Mouse (Mus musculus) stomach, postnatal 0 days (tissue): Measurements from ENCODE around the gene Bud13. TPM values are rescaled to one million over a fixed set of nuclear protein-coding genes. Genes with fewer than 3 reads are reported as not detected.
A peak's percentile ranks its signal among the peaks of the same experiment; 100 is the strongest.

ENCODE experiments used
- ATAC-seq: fragments of 200-750 bp; cut with Nextera tagmentation; 2 replicates; pipeline ENCODE4 v1.8.0; 2017; ENCODE audit not compliant: low FRiP score, low TSS enrichment
- DNase-seq: peaks from one replicate; pipeline ENCODE4 v3.0.0-alpha.2; 2016; ENCODE audit warnings: low spot score
- H3K27ac ChIP-seq: fragments of 300-500 bp; sonication (generic); replicated peaks from 2 replicates; pipeline ENCODE4 v1.5.1; 2014; ENCODE audit warnings: mild to moderate bottlenecking, control low read depth
- H3K27me3 ChIP-seq: fragments of 300-500 bp; sonication (generic); 2 replicates; pipeline ENCODE4 v1.6.1; 2014; ENCODE audit warnings: low read length; ENCODE audit not compliant: control insufficient read depth, insufficient read depth
- H3K36me3 ChIP-seq: fragments of 300-500 bp; sonication (generic); 2 replicates; pipeline ENCODE4 v1.6.1; 2014; ENCODE audit warnings: low read length, mixed read lengths; ENCODE audit not compliant: control insufficient read depth, insufficient read depth
- H3K4me1 ChIP-seq: fragments of 300-500 bp; sonication (generic); replicated peaks from 2 replicates; pipeline ENCODE4 v1.6.1; 2014; ENCODE audit warnings: antibody characterized with exemption; ENCODE audit not compliant: control insufficient read depth, insufficient read depth
- H3K4me2 ChIP-seq: fragments of 300-500 bp; sonication (generic); replicated peaks from 2 replicates; pipeline ENCODE4 v1.6.1; 2014; ENCODE audit warnings: low read depth, mild to moderate bottlenecking, control low read depth, moderate library complexity
- H3K4me3 ChIP-seq: fragments of 300-500 bp; sonication (generic); 2 replicates; pipeline ENCODE4 v1.5.1; 2014; ENCODE audit warnings: low read depth, low read length, control low read depth
- H3K9ac ChIP-seq: fragments of 300-500 bp; sonication (generic); 2 replicates; pipeline ENCODE4 v1.6.1; 2014; ENCODE audit warnings: mild to moderate bottlenecking, low read length, control low read depth, mixed read lengths
- H3K9me3 ChIP-seq: fragments of 300-500 bp; sonication (generic); 2 replicates; pipeline ENCODE4 v1.6.1; 2016; ENCODE audit warnings: low read length; ENCODE audit not compliant: control insufficient read depth
- CTCF ChIP-seq: IDR thresholded peaks from 2 replicates; pipeline ENCODE4 v1.5.1; 2016; ENCODE audit warnings: antibody characterized with exemption, low read depth, mild to moderate bottlenecking, moderate library complexity
- EP300 ChIP-seq: optimal IDR thresholded peaks from 2 replicates; pipeline ENCODE3; 2016; ENCODE audit warnings: antibody characterized with exemption
- WGBS: fragments of 180-500 bp; shearing (Covaris S2); extraction: QIAGEN DNeasy Blood & Tissue Kit; methylation state at CpG from one replicate; pipeline ENCODE4 v1.1.7; 2014; 5-methylcytosine and 5-hydroxymethylcytosine counted together
- polyA plus RNA-seq: library from polyadenylated mRNA; unstranded; fragments of >200 nt; fragmentation: Nextera tagmentation; extraction: Ambion mirVana; gene quantifications from 2 replicates; pipeline ENCODE4 v1.2.1, GENCODE M21; 2015

Bud13 gene
- polyA plus RNA-seq, 1 experiment from 2014 or later, result 7.6 TPM

DNA sequence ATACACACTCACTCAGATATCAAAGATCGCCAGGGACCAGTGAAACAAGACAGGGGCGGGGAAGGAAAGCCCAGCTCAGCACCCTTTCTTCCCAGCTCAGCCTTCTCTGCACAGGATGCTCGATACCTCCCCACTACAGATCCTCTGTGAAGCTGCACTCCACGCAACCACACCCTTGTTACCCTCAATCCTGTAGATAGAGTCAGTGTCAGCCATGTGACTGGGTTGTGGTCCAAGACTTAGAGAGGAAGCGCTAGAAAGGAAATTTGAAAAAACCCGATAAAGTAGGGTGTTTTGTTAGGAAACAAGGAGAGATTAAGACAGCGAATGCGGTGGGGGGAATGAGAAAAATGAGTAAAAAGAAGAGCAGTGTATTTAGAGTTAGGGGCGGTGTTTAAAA is 10.7 kb upstream of the Bud13 start:
- Histone ChIP-seq H3K9me3 (no peaks in the 10 kb centered on the region), H3K27ac (no peak overlapping the region), H3K4me2 (no peak overlapping the region), H3K36me3 (peaks cover 6% of the 10 kb centered on the region), H3K4me3 (no peak overlapping the region), H3K27me3 (no peaks in the 10 kb centered on the region), H3K4me1 (no peaks in the 10 kb centered on the region; the same call in 1 of the 2 replicates), H3K9ac (no peak overlapping the region)
- WGBS, result 76% methylated on average over 9 of the region's 9 CpGs
- TF ChIP-seq EP300, result no peak
- no peak for TF ChIP-seq CTCF
- ATAC-seq, result no peak
- no peak for DNase-seq

DNA sequence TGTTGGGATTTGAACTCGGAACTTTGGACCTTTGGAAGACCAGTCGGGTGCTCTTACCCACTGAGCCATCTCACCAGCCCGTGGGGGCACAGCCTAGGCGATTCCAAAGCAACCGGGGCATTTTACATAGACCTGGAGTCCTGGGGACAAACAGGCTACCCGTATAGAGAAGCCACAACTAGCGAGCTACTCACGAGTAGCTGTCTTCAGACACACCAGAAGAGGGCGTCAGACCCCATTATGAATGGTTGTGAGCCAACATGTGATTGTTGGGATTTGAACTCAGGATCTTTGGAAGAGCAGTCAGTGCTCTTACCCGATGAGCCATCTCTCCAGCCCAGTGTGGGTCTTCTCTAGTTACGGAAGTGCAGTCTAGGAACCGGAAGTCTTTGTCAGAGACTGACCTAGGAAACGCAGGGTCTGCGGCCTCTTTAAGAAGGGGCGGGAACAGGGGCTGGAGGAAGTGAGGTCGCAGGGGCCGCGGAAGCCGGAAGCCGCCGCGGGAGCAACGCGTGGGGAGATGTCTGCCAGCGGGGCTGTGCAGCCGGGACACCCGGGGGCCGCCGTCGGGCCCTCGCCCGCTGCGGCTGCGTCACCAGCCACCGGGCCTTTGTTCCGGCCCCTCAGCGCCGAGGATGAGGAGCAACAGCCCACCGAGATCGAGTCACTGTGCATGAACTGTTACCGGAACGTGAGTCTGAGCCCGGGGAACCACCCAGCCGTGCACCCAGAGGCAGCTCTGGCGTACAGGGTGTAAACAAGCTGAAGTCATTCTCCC is 9.9 kb upstream of the Bud13 start, which contains the start of gene Zpr1:
Zpr1 (plus strand) TSS at position 388 of the 778 bp plus-strand sequence.
- Histone ChIP-seq H3K9me3 (no peaks in the 10 kb centered on the region), H3K4me3 (peak within 1 kb of the TSS; percentile 67), H3K4me1 (no peaks in the 10 kb centered on the region; the same call in 1 of the 2 replicates), H3K27me3 (no peaks in the 10 kb centered on the region), H3K27ac (peak within 1 kb of the TSS; percentile 77), H3K4me2 (peak within 1 kb of the TSS; percentile 77), H3K9ac (peak within 1 kb of the TSS; percentile 76), H3K36me3 (peaks cover 12% of the 10 kb centered on the region)
- DNase-seq (peak; percentile 92), ATAC-seq (peak; percentile 95)
- 5% methylated on average over 43 of the region's 45 CpGs for WGBS
- TF ChIP-seq EP300 (no peak), CTCF (peak; percentile 62)

DNA sequence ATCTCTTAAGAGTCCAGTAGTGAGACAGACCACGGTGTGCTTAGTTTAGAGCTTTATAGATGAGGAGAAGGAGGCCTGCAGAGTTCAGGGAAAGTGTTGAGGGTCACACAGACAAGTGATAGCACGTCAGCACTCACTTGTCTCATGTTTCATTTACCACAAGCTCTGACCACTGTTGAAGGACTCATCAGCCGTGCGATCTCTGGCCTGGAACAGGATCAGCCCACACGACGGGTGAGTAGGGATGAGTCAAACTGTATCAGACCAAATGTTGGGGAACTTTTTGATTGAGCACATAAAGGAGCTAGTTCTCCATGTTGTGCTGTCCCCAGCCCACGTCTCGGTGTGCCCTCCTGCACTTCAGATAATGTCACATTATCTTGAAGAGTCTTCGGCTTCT is 8.3 kb upstream of the Bud13 start:
- peaks cover 16% of the 10 kb centered on the region for H3K36me3 ChIP-seq
- 83% methylated on average over 9 of the region's 9 CpGs for WGBS
- no peak for ATAC-seq
- H3K4me1 ChIP-seq, result no peaks in the 10 kb centered on the region; the same call in 1 of the 2 replicates
- no peaks in the 10 kb centered on the region for H3K9me3 ChIP-seq
- DNase-seq, result no peak
- TF ChIP-seq CTCF (no peak), EP300 (no peak)
- no peak overlapping the region for H3K4me3 ChIP-seq
- H3K4me2 ChIP-seq, result no peak overlapping the region
- no peak overlapping the region for H3K9ac ChIP-seq
- H3K27ac ChIP-seq, result no peak overlapping the region
- H3K27me3 ChIP-seq, result no peaks in the 10 kb centered on the region

DNA sequence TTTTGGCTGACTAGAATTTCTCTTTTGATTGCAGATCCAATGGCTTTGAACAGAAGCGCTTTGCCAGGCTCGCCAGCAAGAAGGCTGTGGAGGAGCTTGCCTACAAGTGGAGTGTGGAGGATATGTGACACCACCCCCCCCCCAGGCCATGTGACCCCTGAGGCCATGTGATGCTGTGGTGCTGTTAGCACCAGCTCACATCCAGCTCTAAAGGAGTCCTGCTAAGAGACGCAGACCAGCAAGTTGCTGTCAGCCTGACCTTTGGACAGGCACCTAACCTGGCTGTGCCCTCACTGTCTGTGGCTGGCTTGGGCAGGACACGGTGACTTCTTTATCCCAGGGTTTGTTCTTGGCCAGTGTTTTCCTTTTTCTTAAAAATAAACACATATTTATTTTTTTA is 15.6 kb downstream of the Bud13 start:
- Histone ChIP-seq H3K9ac (no peak overlapping the region), H3K27me3 (no peaks in the 10 kb centered on the region), H3K4me3 (no peak overlapping the region), H3K36me3 (peaks cover 9% of the 10 kb centered on the region; the same call in 1 of the 2 replicates), H3K4me2 (no peak overlapping the region), H3K27ac (no peak overlapping the region), H3K9me3 (no peaks in the 10 kb centered on the region), H3K4me1 (no peaks in the 10 kb centered on the region)
- 82% methylated on average over 4 of the region's 4 CpGs for WGBS
- no peak for DNase-seq
- no peak for TF ChIP-seq CTCF
- TF ChIP-seq EP300, result no peak
- no peak for ATAC-seq

DNA sequence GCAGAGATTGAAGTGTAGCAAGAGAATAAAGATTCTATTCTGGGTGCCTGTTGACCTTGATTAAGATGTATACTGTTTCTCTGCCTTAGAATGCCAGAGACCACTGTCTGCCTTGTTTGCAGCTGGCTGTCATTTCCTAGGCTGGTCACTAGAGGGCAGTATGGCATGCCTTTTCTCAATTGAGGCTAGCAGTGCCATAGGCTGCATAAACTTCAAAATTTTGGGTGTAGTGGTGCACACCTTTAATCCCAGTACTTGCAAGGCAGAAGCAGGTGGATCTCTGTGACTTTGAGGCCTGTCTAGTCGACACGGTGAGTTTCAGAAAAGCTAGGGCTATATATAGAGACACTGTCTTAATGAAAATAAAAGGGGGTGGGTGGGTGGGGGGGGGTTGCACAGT is 19.3 kb downstream of the Bud13 start:
- 10% methylated on average over 2 of the region's 2 CpGs for WGBS
- TF ChIP-seq EP300 (no peak), CTCF (peak; percentile 94)
- no peak for ATAC-seq

DNA sequence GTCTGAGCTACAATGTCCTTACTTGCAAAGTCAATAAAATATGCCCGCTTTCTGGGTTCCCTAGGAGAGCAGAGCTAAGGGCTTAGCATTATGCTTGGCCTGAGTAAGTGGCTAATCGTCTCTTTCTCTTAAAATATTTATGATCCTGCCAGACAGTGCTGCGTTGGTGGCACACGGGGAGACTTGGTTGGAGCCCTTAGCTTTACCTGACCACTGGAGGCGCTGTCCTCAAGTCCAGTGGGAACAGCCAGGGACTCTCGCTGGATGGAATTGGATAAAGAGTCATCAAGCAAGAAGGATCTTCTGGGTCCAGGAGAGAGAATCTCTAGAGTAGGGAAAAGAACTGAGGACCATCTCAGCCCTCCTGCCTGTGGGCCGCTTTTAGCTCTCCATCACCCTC is 26.3 kb downstream of the Bud13 start:
- H3K9ac ChIP-seq, result no peak overlapping the region
- peak; percentile 69 for TF ChIP-seq CTCF
- no peak for TF ChIP-seq EP300
- no peaks in the 10 kb centered on the region for H3K36me3 ChIP-seq
- H3K27ac ChIP-seq, result no peak overlapping the region
- no peaks in the 10 kb centered on the region for H3K4me1 ChIP-seq
- H3K4me3 ChIP-seq, result no peak overlapping the region
- no peaks in the 10 kb centered on the region for H3K9me3 ChIP-seq
- WGBS, result 10% methylated on average over 7 of the region's 7 CpGs
- DNase-seq (peak; percentile 51), ATAC-seq (no peak)
- H3K27me3 ChIP-seq, result no peaks in the 10 kb centered on the region
- H3K4me2 ChIP-seq, result no peak overlapping the region

More for the DNA sequence above, 19.3 kb downstream of the Bud13 start:
- no peak overlapping the region for H3K27ac ChIP-seq
- no peak overlapping the region for H3K4me2 ChIP-seq
- no peak overlapping the region for H3K4me3 ChIP-seq
- peak; percentile 45 for DNase-seq
- H3K36me3 ChIP-seq, result peaks cover 7% of the 10 kb centered on the region; the same call in 1 of the 2 replicates
- H3K4me1 ChIP-seq, result no peaks in the 10 kb centered on the region
- H3K9me3 ChIP-seq, result no peaks in the 10 kb centered on the region
- no peaks in the 10 kb centered on the region for H3K27me3 ChIP-seq
- no peak overlapping the region for H3K9ac ChIP-seq
